Mouse (Mus musculus) lung, postnatal 25 days (tissue): Measurements from ENCODE around the gene Serp2.

Experiments used
- DNase-seq: peaks from one replicate; pipeline ENCODE4 v3.0.0; 2022; ENCODE audit warnings: low spot score

The Serp2 gene

GRCm38 (mm10) chr14:76556852-76557208 is at the start of gene Serp2:
Gene Serp2 (minus strand): TSS chr14:76556889.
- no peak for DNase-seq

- DNase-seq: no peak
These were observed 49.3 kb upstream of the Serp2 start for GRCm38 (mm10) chr14:76605931-76606534.

- DNase-seq: no peak
These were observed 47.3 kb upstream of the Serp2 start for GRCm38 (mm10) chr14:76604012-76604411.

- no peak for DNase-seq
These were observed 45.0 kb upstream of the Serp2 start for GRCm38 (mm10) chr14:76601654-76602053.

GRCm38 (mm10) chr14:76600391-76600790 is 43.7 kb upstream of the Serp2 start:
- DNase-seq: no peak

- DNase-seq: no peak
These were observed 43.0 kb upstream of the Serp2 start for GRCm38 (mm10) chr14:76599706-76600105.

- DNase-seq: peak; percentile 80
These were observed 42.0 kb upstream of the Serp2 start for GRCm38 (mm10) chr14:76598518-76599216.

- DNase-seq: no peak
These were observed 41.1 kb upstream of the Serp2 start for GRCm38 (mm10) chr14:76597751-76598150.

- no peak for DNase-seq
These were observed 38.6 kb upstream of the Serp2 start for GRCm38 (mm10) chr14:76595048-76595859.

- DNase-seq: no peak
These were observed 37.7 kb upstream of the Serp2 start for GRCm38 (mm10) chr14:76594351-76594885.

- DNase-seq: no peak
These were observed 37.0 kb upstream of the Serp2 start for GRCm38 (mm10) chr14:76593630-76594193.

GRCm38 (mm10) chr14:76592721-76593120 is 36.0 kb upstream of the Serp2 start:
- DNase-seq: no peak

- no peak for DNase-seq
These were observed 35.4 kb upstream of the Serp2 start for GRCm38 (mm10) chr14:76592090-76592489.

- DNase-seq: no peak
These were observed 33.4 kb upstream of the Serp2 start for GRCm38 (mm10) chr14:76590134-76590533.

- no peak for DNase-seq
These were observed 33.0 kb upstream of the Serp2 start for GRCm38 (mm10) chr14:76589671-76590070.

- DNase-seq: no peak
These were observed 29.2 kb upstream of the Serp2 start for GRCm38 (mm10) chr14:76585831-76586405.

GRCm38 (mm10) chr14:76583985-76584384 is 27.3 kb upstream of the Serp2 start:
- DNase-seq: no peak

- peak; percentile 78 for DNase-seq
These were observed 25.6 kb upstream of the Serp2 start for GRCm38 (mm10) chr14:76581974-76582922.

- DNase-seq: no peak
These were observed 23.0 kb upstream of the Serp2 start for GRCm38 (mm10) chr14:76579660-76580061.

- DNase-seq: no peak
These were observed 21.2 kb upstream of the Serp2 start for GRCm38 (mm10) chr14:76577840-76578239.

GRCm38 (mm10) chr14:76570292-76570691 is 13.6 kb upstream of the Serp2 start:
- no peak for DNase-seq
